In the genomic region with DNA sequence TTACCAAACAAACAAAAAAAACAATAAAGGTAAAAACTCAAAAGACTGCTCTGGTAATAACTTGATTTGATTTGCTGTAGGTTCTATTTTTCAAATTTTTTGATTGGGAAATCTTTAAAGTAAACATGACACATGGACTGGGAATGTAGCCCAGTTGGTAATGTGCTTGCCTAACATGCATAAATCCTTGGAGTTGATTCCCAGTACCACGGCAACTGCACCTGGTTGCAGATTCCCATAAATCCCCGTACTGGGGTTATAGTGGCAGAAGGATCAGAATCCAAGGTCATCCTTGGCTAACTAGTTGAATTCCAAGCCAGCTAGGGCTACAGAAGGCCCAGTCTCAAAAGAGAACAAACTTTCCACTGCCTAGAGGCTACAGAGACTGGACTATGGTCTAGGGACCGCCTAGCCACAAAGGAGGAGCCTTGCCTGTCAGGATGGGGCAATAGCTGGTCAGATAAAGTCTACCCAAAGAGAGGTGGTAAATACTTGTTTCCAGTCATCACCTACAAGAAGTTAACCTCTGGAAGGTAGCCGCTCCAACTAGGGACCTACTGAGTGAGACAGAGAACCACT, we compare ENCODE assay signal across 23 mouse cellular contexts. TPM values are rescaled to one million over a fixed set of nuclear protein-coding genes. Genes with fewer than 3 reads are reported as not detected.
A peak's percentile ranks its signal among the peaks of the same experiment; 100 is the strongest.
DNase-seq lines count a peak whose midpoint lies in the region; ATAC-seq and TF ChIP-seq lines count a peak whose summit lies in the region.
"Had no signal": no experiment of that assay in that cellular context is flagged by ENCODE, and none has a peak within 500 bp of the region (broad histone marks: within the 10 kb centered on the region; RNA-seq: fewer than 3 reads in every experiment).

A gene (plus strand): TSS at position 420 of the 579 bp plus-strand sequence.

- ATAC-seq in liver, embryonic 15.5 days (ENCODE audit: insufficient read depth): 0 out of 2 replicates have a peak, but pooled peaks have one; percentile 19
- no peak for ATAC-seq in forebrain, embryonic 12.5 days (ENCODE audit: low FRiP score)
- ATAC-seq in midbrain, postnatal 0 days (ENCODE audit: low FRiP score): no peak
- ATAC-seq: forebrain, embryonic 15.5 days had no signal

- no peaks in the 10 kb centered on the region for H3K9me3 ChIP-seq in liver, embryonic 15.5 days (replicated peaks)
- no peaks in the 10 kb centered on the region for H3K9me3 ChIP-seq in forebrain, embryonic 12.5 days
- H3K9me3 ChIP-seq in midbrain, postnatal 0 days (ENCODE audit: low read length): no peaks in the 10 kb centered on the region
- H3K9me3 ChIP-seq: forebrain, embryonic 15.5 days; heart, embryonic 10.5 days; hindbrain, embryonic 10.5 days; midbrain, embryonic 12.5 days had no signal

- peak within 1 kb of the TSS; percentile 29 for H3K27ac ChIP-seq in liver, embryonic 15.5 days (replicated peaks)
- no peak within 1 kb of the TSS for H3K27ac ChIP-seq in forebrain, embryonic 12.5 days
- H3K27ac ChIP-seq in midbrain, postnatal 0 days (ENCODE audit: low read depth, low read length): no peak within 1 kb of the TSS
- H3K27ac ChIP-seq: forebrain, embryonic 15.5 days; heart, embryonic 10.5 days; hindbrain, embryonic 10.5 days; left cerebral cortex, adult 2 months; midbrain, embryonic 12.5 days had no signal

- H3K9ac ChIP-seq in liver, embryonic 15.5 days: no peak within 1 kb of the TSS
- H3K9ac ChIP-seq in forebrain, embryonic 12.5 days: no peak within 1 kb of the TSS
- H3K9ac ChIP-seq in midbrain, postnatal 0 days (replicated peaks; ENCODE audit: low read length, poor library complexity, severe bottlenecking): no peak within 1 kb of the TSS
- H3K9ac ChIP-seq: forebrain, embryonic 15.5 days; midbrain, embryonic 12.5 days had no signal

- DNase-seq in adrenal gland, postnatal 14 days: peak; percentile 46
- no peak for DNase-seq in adrenal gland, postnatal 25 days
- DNase-seq in 3134 (ENCODE audit: extremely low read depth, insufficient read length, low spot score) (peak; percentile 33), NIH3T3 (ENCODE audit: low read depth) (peak; percentile 95)
- DNase-seq in layer of hippocampus, postnatal 14 days (ENCODE audit: low spot score in 2 of 2): no peak
- no peak for DNase-seq in midbrain, postnatal 0 days (ENCODE audit: low spot score)
- DNase-seq: cerebellum, adult 9-10 months; gastrocnemius, postnatal 25 days; kidney, adult 8-10 months; kidney, postnatal 25 days; left cerebral cortex, postnatal 4 days; lung, adult 2 months; thymus, postnatal 25 days had no signal

- H3K36me3 ChIP-seq in liver, embryonic 15.5 days (replicated peaks): peaks cover 44% of the 10 kb centered on the region
- H3K36me3 ChIP-seq in forebrain, embryonic 12.5 days (replicated peaks): peaks cover 44% of the 10 kb centered on the region
- H3K36me3 ChIP-seq in midbrain, postnatal 0 days (ENCODE audit: insufficient read depth, low read length): peaks cover 32% of the 10 kb centered on the region

- peaks cover 6% of the 10 kb centered on the region; the same call in 1 of the 2 replicates for H3K4me1 ChIP-seq in liver, embryonic 15.5 days (replicated peaks)
- no peaks in the 10 kb centered on the region for H3K4me1 ChIP-seq in forebrain, embryonic 12.5 days
- H3K4me1 ChIP-seq in midbrain, postnatal 0 days (ENCODE audit: insufficient read depth, low read length): no peaks in the 10 kb centered on the region
- H3K4me1 ChIP-seq: forebrain, embryonic 15.5 days; heart, embryonic 10.5 days; hindbrain, embryonic 10.5 days; midbrain, embryonic 12.5 days had no signal

- WGBS in liver, embryonic 15.5 days (ENCODE audit: insufficient replicate concordance): 72% methylated on average over 4 of the region's 4 CpGs
- 91% methylated on average over 4 of the region's 4 CpGs for WGBS in forebrain, embryonic 12.5 days
- 90% methylated on average over 4 of the region's 4 CpGs for WGBS in midbrain, postnatal 0 days

- H3K27me3 ChIP-seq in liver, embryonic 15.5 days: no peaks in the 10 kb centered on the region
- H3K27me3 ChIP-seq in forebrain, embryonic 12.5 days: no peaks in the 10 kb centered on the region
- H3K27me3 ChIP-seq in midbrain, postnatal 0 days (ENCODE audit: insufficient read depth, low read length): no peaks in the 10 kb centered on the region
- H3K27me3 ChIP-seq: forebrain, embryonic 15.5 days; midbrain, embryonic 12.5 days had no signal

- TF ChIP-seq CTCF in midbrain, postnatal 0 days (IDR thresholded peaks at IDR 0.05): no peak

- H3K4me2 ChIP-seq in liver, embryonic 15.5 days: no peak within 1 kb of the TSS
- no peak within 1 kb of the TSS for H3K4me2 ChIP-seq in forebrain, embryonic 12.5 days
- H3K4me2 ChIP-seq in midbrain, postnatal 0 days (ENCODE audit: low read depth, low read length, poor library complexity, severe bottlenecking): no peak within 1 kb of the TSS
- H3K4me2 ChIP-seq: forebrain, embryonic 15.5 days; midbrain, embryonic 12.5 days had no signal

- H3K4me3 ChIP-seq in liver, embryonic 15.5 days (replicated peaks): no peak within 1 kb of the TSS
- no peak within 1 kb of the TSS for H3K4me3 ChIP-seq in forebrain, embryonic 12.5 days (replicated peaks)
- no peak within 1 kb of the TSS for H3K4me3 ChIP-seq in midbrain, postnatal 0 days (ENCODE audit: low read depth, low read length)
- H3K4me3 ChIP-seq: forebrain, embryonic 15.5 days; heart, embryonic 10.5 days; hindbrain, embryonic 10.5 days; left cerebral cortex, adult 2 months; midbrain, embryonic 12.5 days had no signal

RNA-seq across cellular contexts. Expression of the gene that starts here (rescaled TPM):
- total RNA-seq in adrenal gland, postnatal 14 days (2021): 2.0 and 46.2 TPM in 2 replicates
- total RNA-seq in adrenal gland, postnatal 25 days (2021): 0.30 and 2.8 TPM in 2 replicates
- 1.1 and 1.3 TPM in 2 replicates for polyA plus RNA-seq in liver, embryonic 15.5 days (2015; fragmentation: Nextera tagmentation; extraction: Ambion mirVana)
- total RNA-seq in layer of hippocampus, postnatal 14 days (2021): not detected
- polyA plus RNA-seq in forebrain, embryonic 12.5 days (2016; fragmentation: Nextera tagmentation; extraction: Ambion mirVana): 0.54 and 0.87 TPM in 2 replicates
- total RNA-seq in midbrain, postnatal 0 days (2014; rRNA removed): not detected in 2 replicates
- not detected in 2 replicates for polyA plus RNA-seq in midbrain, postnatal 0 days (2015; fragmentation: Nextera tagmentation; extraction: Ambion mirVana)
- total RNA-seq: gastrocnemius, postnatal 25 days; layer of hippocampus, adult 8-10 months; left cerebral cortex, adult 2 months; left cerebral cortex, postnatal 4 days had no signal
- polyA plus RNA-seq: heart, postnatal 0 days; neural tube, embryonic 14.5 days had no signal

Comparison
In these comparisons a context has a peak if more than half of its experiments do, and no peak if none do; other contexts are left out.
1. DNase-seq: peak in adrenal gland, postnatal 14 days (single experiment), 3134 (single experiment) and NIH3T3 (single experiment); none in adrenal gland, postnatal 25 days (single experiment), layer of hippocampus, postnatal 14 days (0 of 2) and midbrain, postnatal 0 days (single experiment).